Mouse (Mus musculus) brain, adult 2 months (tissue): ENCODE measurements at regions not wholly inside any gene's neighbourhood (a gene's known extent, or its start where the extent isn't known, plus 50 kb on each side); places are given as distances from the start of the nearest gene placed in this dataset.

Experiments used
- DNase-seq: peaks from one replicate; pipeline ENCODE4 v3.0.0; 2011; ENCODE audit warnings: low read depth, low spot score

DNA sequence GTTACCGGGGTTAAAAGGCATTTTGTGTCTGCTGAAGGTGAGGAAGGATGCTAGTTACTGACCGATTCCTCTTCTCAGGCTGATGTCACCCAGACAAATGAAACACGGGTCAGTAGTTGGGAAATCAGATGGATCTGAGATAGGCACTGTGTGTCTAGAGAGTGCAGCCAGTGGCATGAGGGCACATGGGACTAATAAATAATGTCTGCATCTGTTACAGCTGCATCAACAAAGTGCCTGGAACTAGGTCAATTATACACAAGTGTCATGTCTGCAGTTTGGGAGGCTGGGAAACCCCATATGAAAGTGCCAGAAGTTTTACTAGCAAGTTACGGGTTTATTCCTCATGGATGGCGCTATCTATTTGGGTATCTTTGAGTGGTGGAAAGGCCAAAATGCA, 68.8 kb downstream of the Cxcl12 start:
- no peak for DNase-seq

DNA sequence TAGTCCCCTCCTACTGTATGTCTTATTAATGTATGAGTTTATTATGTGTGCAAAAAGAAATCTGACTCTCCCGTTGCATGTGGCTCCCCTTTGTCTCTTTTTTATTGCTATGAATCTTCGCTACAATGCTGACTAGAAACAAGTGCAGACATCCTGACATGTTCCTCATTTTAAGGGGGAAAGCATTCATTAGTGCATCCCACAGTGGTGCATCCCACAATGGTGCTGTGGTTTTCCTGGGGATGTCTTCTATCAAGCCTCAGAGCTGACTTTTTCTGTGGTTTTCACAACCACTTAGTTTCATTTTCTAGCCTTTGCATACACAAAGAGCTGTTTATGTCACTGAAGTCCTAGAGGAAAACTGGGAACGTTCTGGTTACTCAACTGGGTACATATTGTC, 72.9 kb downstream of the Cxcl12 start:
- DNase-seq, result no peak

DNA sequence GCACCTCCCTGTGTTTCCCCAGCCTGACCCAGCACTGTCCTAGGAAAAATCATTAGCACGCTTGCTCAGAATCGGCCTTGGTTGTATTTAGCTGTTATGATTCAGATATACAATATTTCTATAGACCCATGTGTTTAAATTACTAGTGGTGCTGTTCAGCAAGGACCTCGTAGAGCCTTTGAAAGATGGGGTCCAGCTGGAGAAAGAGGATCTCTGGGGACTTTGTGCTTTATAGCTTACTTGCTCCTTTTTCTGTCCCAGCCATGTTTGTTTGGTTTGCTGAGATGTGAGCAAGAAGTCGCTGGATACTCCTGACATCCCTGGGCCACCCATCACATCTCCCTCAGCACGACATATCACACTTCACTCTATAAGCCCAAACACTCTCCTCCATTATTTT, 77.1 kb downstream of the Cxcl12 start:
- DNase-seq, result no peak

DNA sequence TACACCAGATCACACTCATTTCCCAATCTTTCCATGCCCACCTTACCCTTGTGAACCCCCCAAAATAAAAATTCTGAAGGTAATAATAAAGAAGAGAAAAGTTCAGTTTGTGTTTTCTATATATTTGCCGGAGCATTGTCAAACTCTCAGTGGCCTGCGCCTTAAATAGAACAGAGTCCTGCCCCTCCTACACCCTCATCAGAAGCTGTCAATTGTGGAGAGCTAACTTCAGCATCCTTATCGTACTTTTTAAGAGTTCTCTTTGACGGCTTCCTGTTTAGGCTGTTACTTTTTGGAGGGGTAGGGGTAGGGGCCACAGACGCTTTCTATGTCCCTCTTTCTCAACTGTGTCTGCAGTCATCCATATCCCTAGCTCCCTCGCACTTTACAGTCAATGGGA, 77.5 kb downstream of the Cxcl12 start:
- DNase-seq, result no peak

DNA sequence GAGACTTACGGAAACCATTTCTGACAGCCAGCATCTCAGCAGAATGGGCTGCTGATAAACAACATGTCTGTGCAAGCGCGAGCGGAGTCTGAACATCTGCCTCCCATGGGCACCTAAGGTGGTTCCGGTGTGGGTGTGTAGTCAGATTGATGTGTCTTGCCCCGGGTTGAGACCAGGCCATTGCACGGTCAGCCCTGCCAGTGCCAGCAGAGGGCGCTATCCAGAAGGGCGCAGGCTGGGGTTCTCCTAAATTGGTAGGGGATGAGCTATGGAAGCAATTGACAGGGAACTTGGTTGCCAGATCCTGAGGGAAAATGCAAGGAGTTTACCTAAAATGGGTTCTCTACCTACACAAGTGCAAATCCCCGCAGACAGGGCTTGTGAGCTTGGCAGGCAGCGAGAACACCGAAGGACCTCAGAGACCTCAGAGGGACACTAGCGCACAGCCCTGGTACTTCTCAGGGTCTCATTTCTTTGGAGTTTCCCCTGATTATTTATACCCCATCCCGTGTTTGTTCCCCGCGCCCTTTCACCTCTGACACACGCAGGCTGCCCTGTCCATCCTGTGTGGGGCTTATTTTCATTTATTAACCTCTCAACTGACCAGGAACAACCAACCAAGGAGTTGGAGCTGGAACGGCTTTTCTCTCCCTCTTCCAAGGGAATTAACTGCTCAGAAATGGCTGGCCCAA, 81.0 kb downstream of the Cxcl12 start:
- DNase-seq, result no peak

DNA sequence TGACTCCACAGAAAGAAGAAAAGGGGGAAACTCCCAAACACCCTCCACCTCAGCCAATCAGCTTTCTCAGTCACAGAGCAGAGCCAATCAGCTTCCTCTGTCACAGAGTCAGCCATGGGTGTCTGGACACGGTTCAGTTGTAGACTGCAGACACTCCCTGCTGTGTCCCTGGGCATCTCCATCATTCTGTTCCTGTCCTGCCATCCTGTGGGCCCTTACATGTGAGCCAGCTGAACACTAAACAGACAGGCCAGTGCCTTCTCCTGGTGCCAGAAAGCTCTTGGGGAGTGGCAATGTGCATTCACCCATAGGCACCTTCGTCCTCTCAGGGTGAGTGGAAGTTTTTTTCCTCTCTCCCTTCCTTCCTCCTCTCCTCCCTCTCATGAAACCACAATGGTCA, 81.7 kb downstream of the Cxcl12 start:
- DNase-seq, result no peak

DNA sequence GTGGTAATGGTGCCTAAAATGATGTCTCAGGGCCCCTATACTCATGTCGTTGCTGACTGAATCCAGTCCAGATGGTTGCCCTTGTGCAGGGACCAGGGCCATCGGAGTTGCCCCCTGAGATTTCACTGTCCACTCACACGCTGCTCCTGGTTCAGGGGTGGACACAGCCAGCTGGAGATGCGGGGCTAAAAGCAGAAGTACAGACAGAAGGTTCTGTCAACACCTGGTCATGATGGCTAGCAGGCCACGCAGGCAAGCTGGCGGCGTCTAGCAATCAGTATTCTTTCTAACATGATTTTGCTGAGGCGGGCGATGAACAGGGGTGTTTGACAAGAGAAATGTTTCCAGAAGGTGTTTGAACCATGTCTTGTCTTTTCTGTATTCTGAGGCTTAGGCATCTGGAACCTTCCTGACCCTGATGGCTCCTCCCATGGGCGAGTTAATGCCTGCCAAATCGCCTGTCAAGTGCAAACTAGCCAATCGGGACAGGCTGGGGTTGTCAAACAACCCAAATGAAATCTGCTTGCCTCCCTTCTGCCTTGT, 83.1 kb downstream of the Cxcl12 start:
- DNase-seq, result no peak

DNA sequence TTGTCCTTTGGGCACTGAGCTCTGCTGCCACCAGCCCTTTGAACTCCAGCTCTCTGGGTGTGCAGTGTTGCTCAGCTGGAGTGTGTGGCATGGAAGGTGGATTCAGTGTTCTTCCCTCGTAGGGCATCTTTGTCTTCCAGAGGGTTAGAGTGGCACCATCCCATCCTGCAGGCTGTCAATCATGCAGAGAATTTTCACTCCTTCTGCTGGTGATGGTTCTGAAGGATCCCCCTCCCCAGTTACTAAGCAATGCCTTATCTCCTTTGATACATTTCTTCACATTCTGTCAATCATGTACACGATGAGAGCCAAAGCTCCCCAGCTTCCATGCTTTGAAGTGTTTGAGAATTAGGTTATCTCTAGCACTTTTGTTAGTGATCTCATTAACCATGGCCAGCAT, 84.0 kb downstream of the Cxcl12 start:
- DNase-seq, result no peak

DNA sequence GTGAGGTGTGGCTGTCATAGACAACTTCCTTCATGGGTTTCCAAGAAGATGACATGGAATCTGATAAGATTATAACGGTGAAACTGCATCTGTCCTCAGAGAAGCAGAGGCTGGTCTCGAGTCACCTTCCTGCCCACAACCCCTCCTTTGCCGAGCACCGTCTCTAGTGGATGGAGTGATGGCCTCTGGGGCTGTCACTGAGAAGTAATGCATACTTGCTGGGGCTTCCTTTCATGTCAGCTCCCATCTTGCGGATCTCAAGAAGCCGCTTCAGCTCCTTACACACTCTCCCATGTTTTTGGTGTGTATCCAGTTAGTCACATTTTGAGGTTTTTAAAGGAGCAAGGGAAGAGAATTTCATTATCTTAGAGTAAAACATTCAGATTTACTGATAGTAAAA, 84.7 kb downstream of the Cxcl12 start:
- DNase-seq, result no peak

DNA sequence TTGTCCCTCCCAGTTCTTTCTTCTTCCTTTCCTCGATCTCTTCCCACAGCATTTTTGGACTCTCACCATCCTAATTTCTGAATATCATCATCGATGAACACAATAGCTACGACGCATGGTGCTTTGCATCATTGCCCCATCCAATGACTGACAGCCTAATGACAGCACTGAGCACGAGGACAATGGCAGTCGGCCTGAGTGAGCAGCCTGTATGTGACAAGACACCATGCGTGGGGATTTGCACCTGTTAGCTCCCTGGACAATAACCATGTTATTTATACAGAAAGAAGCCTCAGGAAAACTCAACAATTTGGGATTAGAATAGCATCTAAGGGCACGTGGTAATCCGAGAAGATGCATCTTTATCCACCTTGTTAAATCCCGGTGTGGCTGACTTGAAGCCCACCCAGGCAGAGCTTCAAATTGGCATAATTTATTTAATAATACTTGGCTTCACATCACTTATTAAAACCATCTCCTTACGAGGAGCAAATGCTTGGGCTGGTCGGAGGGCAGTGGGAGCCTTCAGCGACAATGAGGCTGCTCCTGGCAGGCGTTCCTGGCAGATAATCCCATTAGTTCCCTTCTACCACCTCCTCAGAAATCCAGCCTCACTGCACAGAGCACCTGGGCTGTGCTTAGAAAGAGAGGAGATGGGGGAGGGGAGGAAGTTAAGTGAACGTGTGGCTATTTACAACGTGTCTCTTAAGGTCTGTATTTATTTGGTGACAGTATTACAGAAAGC, 85.4 kb downstream of the Cxcl12 start:
- no peak for DNase-seq

DNA sequence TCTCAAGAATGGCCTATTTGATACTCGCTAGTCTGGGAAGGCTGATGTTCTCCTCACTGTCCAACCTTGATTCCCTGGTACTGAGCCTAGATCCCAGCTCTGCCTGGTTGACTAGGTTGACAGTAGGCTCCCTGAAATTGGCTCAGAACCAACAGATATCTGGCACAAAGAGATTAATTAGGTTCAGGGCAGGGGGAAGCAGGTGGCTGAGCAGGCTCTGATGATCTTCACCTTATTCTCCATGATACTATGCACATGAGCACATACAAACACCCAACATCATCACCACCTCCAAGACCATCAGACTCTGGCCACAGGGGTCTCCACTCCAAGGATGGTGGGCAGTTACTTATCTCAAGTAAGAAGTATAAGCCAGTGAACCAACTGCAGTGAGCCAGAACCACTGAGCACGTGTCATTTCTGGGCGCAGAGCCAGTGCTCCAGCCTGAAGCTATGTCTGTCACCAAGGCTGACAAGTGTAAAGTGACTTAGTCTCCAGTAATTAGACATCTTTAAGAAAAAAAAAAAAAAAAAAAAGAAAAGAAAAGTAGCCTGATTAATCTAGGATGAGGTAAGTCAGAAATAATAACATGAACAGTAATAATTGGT, 86.4 kb downstream of the Cxcl12 start:
- DNase-seq, result peak; percentile 84

DNA sequence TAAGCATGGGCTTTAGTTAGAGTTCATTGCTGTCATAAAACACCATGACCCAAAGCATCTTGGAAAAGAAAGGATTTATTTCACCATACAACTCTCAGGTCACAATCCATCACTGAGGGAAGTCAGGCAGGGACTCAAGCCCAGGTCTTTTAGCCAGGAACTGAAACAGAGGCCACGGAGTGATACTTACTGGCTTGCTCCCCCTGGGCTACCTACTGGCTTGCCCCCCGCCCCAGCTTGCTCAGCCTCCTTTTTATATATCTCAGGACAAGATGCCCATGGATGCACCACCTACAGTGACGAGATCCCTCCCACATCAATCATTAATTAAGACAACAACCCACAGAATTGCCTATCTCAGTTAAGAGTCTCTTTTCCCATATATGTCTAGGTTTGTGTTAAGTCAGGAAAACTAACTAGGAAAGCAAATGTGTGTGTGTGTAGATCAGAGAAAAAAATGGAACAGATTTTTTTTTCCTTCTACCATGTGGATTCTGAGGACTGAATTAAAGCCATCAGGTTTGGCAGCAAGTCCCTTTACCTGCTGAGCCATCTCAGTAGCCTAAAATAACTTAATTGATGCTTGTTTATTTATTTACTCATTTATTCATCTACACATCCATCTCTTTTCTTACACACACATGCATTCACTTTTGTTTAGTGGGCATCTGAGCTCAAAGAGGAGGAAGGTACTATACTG, 87.2 kb downstream of the Cxcl12 start:
- DNase-seq, result no peak

DNA sequence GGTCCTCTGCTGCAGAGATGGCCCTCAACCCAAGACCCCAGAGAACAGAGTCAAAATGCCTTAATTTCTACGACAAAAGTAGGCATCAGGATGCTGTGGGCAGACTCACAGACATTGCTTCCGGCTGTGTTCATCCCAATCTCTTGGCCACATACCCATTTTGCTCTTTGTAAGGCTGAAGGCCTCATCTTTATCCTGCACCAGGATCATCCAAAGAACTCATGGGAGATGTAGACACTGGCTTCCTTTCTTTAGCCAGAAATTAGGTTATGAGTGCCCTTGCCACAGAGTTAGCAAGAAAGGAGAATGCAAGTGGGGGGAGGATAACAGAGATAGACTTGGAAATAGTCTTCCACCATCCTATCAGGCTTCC, 87.8 kb downstream of the Cxcl12 start:
- no peak for DNase-seq

DNA sequence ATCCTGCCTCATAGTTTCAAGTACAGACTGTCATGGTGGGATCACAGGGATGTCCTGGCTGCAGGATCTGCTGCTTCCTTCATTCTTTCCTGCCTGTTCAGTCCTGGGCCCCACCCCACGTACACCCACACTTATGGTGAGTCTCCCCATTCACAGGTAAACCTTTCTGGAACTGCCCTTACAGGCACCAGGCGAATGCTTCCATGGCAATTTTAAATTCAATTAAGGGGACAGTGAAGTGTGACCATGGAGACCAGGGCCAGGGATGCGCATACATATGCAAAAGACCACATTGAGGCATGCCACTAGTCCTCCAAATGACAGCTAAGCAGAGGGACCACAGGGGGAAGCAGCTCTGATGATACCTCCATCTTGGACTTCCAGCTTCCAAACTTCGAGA, 89.3 kb downstream of the Cxcl12 start:
- no peak for DNase-seq

DNA sequence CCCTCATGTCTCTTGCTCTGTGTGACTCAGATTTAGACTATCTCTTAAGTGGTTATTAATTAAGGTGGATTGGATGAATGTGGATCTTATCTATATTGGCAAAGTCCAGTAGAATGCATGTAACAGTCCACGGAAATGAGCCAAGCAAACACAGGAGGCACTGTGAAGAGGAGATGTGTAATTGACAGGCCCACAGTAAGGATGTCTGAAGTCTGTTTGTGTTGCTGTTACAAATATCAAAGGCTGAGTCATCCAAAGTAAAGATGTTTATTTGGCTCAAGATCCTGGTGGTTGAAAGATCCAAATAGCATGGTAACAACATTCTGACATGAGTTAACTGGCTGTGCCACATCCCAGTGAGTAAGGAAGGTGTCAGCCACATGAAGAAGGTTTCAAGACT, 99.6 kb downstream of the Cxcl12 start:
- peak; percentile 21 for DNase-seq

DNA sequence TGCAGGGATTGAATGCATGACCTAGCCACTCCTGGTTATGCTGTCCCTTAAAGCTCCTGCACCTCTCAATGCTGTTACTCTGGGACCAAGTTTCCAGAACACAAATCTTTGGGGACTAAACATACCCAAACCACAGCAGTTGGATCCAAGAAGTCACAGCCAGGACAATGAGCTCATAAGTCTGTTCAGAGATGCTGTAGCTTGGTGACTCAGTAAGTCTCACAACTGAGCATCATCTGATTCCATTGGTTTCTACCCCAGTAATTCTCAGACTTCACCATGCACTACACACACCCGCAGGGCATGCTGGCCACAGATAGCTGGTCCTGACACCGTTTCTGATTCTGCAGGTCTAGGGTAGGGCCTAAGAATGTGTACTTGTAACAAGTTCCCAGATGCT, 100.0 kb downstream of the Cxcl12 start:
- no peak for DNase-seq

DNA sequence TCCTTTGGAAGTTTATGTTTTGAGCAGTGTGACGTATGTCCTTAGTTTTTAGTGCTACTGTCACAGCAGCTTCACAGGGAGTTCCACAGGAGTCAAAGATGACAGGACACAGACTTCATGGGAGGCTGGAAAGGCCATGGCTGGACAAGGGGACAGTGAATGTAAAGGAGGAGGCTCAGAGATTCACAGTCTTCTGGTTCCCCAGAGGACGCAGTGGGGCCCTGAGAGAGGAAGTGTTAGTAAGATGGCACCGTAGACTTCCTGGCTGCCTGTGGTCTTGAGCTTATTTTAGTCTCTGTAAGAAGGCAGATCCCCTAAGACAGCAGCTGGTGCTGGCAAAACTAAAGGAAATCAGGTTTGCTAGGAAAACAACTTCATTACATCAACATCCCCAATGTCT, 101.9 kb downstream of the Cxcl12 start:
- no peak for DNase-seq

DNA sequence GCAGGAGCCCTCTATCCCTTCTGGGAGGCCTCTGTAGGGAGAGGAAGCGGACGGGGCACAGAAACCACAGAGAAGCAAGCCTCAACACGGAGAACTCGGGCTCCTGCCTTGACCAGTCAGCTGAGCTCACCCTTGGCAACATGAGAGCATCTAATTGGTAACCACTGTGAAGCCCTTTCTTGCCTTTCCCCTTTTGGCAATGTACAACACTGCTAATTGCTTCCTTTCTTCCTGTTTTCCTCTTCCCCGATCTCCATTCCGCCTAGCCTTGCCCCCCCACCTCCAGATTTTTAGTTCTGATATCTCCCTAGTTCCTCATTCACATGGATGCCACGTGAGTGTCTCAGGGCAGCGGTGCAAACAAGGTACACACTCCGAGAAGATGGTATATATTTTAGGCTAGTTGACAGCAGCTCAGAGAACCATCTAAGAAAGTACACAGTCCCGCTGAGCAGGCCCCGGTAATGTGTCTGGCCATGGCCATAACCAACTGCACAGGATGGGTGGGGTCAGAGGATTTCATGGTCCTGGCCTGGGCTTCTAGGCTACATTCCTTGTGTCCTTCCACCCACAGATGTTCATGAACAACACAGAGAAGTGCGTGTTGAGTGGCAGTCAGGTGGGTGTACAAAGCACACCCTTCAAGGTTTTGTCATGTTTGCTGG, 103.4 kb downstream of the Cxcl12 start:
- DNase-seq, result no peak

DNA sequence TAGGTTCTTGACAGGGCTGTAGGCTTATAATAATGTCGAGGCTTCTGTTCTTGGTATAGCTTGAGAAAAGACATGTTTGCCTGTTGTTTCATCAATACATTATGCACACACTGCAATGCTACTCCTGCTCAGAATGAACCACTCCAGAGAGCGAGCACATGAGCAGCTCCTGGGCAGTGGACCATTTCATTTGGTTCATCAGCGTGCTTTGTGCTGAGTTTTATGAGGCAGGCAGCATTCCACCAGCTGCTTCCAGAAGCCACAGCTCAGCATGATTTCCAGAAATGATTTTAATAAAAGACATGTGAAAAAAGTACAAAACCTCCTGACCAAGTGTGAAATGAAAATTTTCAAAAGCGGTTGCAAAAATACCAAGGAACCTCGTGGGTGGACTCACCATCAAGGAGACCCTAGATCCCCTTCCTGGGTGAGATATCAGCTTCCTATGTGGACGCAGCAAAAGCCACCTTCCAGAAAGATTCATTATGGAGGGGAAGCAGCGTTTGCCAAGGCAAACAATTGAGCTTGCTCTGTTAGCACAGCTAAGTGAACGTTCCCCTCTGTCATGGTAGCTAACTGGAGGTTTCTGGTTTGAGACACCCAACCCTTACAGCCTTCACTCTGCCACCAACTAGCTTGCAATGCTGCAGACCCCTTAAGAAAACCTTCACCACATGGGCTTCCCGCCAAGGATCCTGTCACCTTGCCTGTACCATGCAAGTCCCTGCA, 104.1 kb downstream of the Cxcl12 start:
- DNase-seq, result peak; percentile 36

DNA sequence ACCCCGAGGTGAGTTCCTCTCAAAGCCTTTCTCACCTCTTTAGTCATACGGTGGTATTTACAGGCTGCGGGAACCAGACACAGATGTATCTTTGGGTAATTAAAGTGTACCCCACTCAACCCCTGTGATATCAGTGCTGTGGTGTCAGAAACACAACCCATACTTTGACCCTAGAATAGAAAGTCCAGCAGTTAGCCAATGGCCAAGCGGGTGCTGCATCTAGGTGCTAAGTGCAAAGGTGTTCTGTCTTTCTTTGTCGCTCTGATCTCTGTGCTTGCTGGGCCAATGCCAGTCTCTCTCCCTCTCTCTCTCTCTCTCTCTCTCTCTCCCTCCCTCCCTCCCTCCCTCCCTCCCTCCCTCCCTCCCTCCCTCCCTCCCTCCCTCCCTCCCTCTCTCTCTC, 107.6 kb downstream of the Cxcl12 start:
- no peak for DNase-seq

DNA sequence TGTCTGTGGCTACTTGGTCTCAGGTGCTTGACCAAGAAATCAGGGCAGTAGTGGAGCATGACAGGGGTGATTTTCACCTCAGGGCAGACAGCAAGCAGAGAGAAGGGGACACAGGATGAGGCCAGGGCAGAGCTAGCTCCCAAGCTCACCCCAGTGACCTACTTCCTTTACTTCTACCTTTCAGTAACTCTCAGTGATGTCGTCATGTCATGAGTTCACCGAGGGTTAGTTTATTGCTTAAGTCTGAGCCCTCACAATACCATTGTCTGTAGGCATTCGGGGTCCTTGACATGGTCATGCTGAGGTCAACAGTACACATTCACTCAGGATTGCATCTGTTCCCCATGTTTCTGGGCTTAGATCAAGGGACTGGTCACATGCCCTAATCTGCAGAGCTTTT, 108.5 kb downstream of the Cxcl12 start:
- DNase-seq, result no peak
